Mouse (Mus musculus): ENCODE results near the gene 4933407L21Rik. TPM values are rescaled to one million over a fixed set of nuclear protein-coding genes. Genes with fewer than 3 reads are reported as not detected.
A peak's percentile ranks its signal among the peaks of the same experiment; 100 is the strongest.

The 4933407L21Rik gene
- polyA plus RNA-seq, 1 experiment = 2.2 TPM

GRCm38 (mm10) chr1:85896110-85896509 lies 32.2 kb upstream of the 4933407L21Rik start:
- Histone ChIP-seq H3K4me1 (replicated peaks; ENCODE audit: control insufficient read depth, insufficient read depth, low read length) (peaks cover 22% of the 10 kb centered on the region), H3K4me3 (ENCODE audit: control insufficient read depth, insufficient read depth, low read length) (no peak overlapping the region), H3K27me3 (ENCODE audit: control insufficient read depth, insufficient read depth, low read length) (no peaks in the 10 kb centered on the region), H3K27ac (ENCODE audit: control insufficient read depth, insufficient read depth, low read length) (no peak overlapping the region), H3K36me3 (ENCODE audit: control insufficient read depth, insufficient read depth, low read length) (no peaks in the 10 kb centered on the region)
- DNase-seq = no peak
- TF ChIP-seq POLR2A (IDR thresholded peaks at IDR 0.05; ENCODE audit: control insufficient read depth, extremely low read depth, insufficient read depth, low read length, poor library complexity) = no peak
- no peak for TF ChIP-seq CTCF (IDR thresholded peaks at IDR 0.05; ENCODE audit: borderline replicate concordance, control insufficient read depth, extremely low read depth, insufficient read depth, low read length, poor library complexity)
- 89% methylated on average over 5 of the region's 5 CpGs for WGBS

- no peak overlapping the region for H3K4me3 ChIP-seq (ENCODE audit: control insufficient read depth, insufficient read depth, low read length)
- no peak for TF ChIP-seq POLR2A (IDR thresholded peaks at IDR 0.05; ENCODE audit: control insufficient read depth, extremely low read depth, insufficient read depth, low read length, poor library complexity)
- no peak for TF ChIP-seq CTCF (IDR thresholded peaks at IDR 0.05; ENCODE audit: borderline replicate concordance, control insufficient read depth, extremely low read depth, insufficient read depth, low read length, poor library complexity)
- peaks cover 22% of the 10 kb centered on the region for H3K4me1 ChIP-seq (replicated peaks; ENCODE audit: control insufficient read depth, insufficient read depth, low read length)
- H3K36me3 ChIP-seq (ENCODE audit: control insufficient read depth, insufficient read depth, low read length) = no peaks in the 10 kb centered on the region
- DNase-seq = no peak
- no peaks in the 10 kb centered on the region for H3K27me3 ChIP-seq (ENCODE audit: control insufficient read depth, insufficient read depth, low read length)
- WGBS = 25% methylated on average over 12 of the region's 12 CpGs
- peak overlapping the region; percentile 28; the same call in 1 of the 2 replicates for H3K27ac ChIP-seq (ENCODE audit: control insufficient read depth, insufficient read depth, low read length)
Observed at GRCm38 (mm10) chr1:85896781-85897700, 31.2 kb upstream of the 4933407L21Rik start.

- WGBS = 90% methylated on average over 8 of the region's 8 CpGs
- peaks cover 22% of the 10 kb centered on the region for H3K4me1 ChIP-seq (replicated peaks; ENCODE audit: control insufficient read depth, insufficient read depth, low read length)
- no peak overlapping the region for H3K27ac ChIP-seq (ENCODE audit: control insufficient read depth, insufficient read depth, low read length)
Observed at GRCm38 (mm10) chr1:85897901-85898760, 30.2 kb upstream of the 4933407L21Rik start.

GRCm38 (mm10) chr1:85898761-85899387 lies 29.4 kb upstream of the 4933407L21Rik start:
- no peak overlapping the region for H3K27ac ChIP-seq (ENCODE audit: control insufficient read depth, insufficient read depth, low read length)
- TF ChIP-seq POLR2A (IDR thresholded peaks at IDR 0.05; ENCODE audit: control insufficient read depth, extremely low read depth, insufficient read depth, low read length, poor library complexity) = no peak
- TF ChIP-seq CTCF (IDR thresholded peaks at IDR 0.05; ENCODE audit: borderline replicate concordance, control insufficient read depth, extremely low read depth, insufficient read depth, low read length, poor library complexity) = no peak
- peaks cover 22% of the 10 kb centered on the region for H3K4me1 ChIP-seq (replicated peaks; ENCODE audit: control insufficient read depth, insufficient read depth, low read length)
- peaks cover 2% of the 10 kb centered on the region for H3K36me3 ChIP-seq (ENCODE audit: control insufficient read depth, insufficient read depth, low read length)
- no peak for DNase-seq
- WGBS = 81% methylated on average over 12 of the region's 12 CpGs
- H3K27me3 ChIP-seq (ENCODE audit: control insufficient read depth, insufficient read depth, low read length) = no peaks in the 10 kb centered on the region
- H3K4me3 ChIP-seq (ENCODE audit: control insufficient read depth, insufficient read depth, low read length) = no peak overlapping the region

More at GRCm38 (mm10) chr1:85897901-85898760, 30.2 kb upstream of the 4933407L21Rik start:
- Histone ChIP-seq H3K27me3 (ENCODE audit: control insufficient read depth, insufficient read depth, low read length) (no peaks in the 10 kb centered on the region), H3K4me3 (ENCODE audit: control insufficient read depth, insufficient read depth, low read length) (no peak overlapping the region), H3K36me3 (ENCODE audit: control insufficient read depth, insufficient read depth, low read length) (no peaks in the 10 kb centered on the region; the same call in 1 of the 2 replicates)
- TF ChIP-seq POLR2A (IDR thresholded peaks at IDR 0.05; ENCODE audit: control insufficient read depth, extremely low read depth, insufficient read depth, low read length, poor library complexity) = no peak
- no peak for TF ChIP-seq CTCF (IDR thresholded peaks at IDR 0.05; ENCODE audit: borderline replicate concordance, control insufficient read depth, extremely low read depth, insufficient read depth, low read length, poor library complexity)
- no peak for DNase-seq

- no peaks in the 10 kb centered on the region for H3K27me3 ChIP-seq (ENCODE audit: control insufficient read depth, insufficient read depth, low read length)
- no peak for DNase-seq
- H3K36me3 ChIP-seq (ENCODE audit: control insufficient read depth, insufficient read depth, low read length) = peaks cover 4% of the 10 kb centered on the region
- H3K27ac ChIP-seq (ENCODE audit: control insufficient read depth, insufficient read depth, low read length) = peak overlapping the region; percentile 6; the same call in 1 of the 2 replicates
- H3K4me1 ChIP-seq (replicated peaks; ENCODE audit: control insufficient read depth, insufficient read depth, low read length) = peaks cover 22% of the 10 kb centered on the region
- no peak for TF ChIP-seq POLR2A (IDR thresholded peaks at IDR 0.05; ENCODE audit: control insufficient read depth, extremely low read depth, insufficient read depth, low read length, poor library complexity)
- no peak overlapping the region for H3K4me3 ChIP-seq (ENCODE audit: control insufficient read depth, insufficient read depth, low read length)
Observed at GRCm38 (mm10) chr1:85899388-85899761, 28.9 kb upstream of the 4933407L21Rik start.
